Mouse (Mus musculus): ENCODE data around the gene Wsb1. TPM values are rescaled to one million over a fixed set of nuclear protein-coding genes. Genes with fewer than 3 reads are reported as not detected.
"Not testable (repeated sequence)": the region's sequence is repeated elsewhere in the genome, so short reads cannot be mapped to it uniquely, and the experiment has no call there.

Gene Wsb1
- 22.8 and 53.1 TPM in 2 replicates for polyA plus RNA-seq (2011; ENCODE audit: insufficient read depth, insufficient read length, low replicate concordance, missing spikeins)

GRCm38 (mm10) chr11:79254391-79255098 is at the start of gene Wsb1:
Wsb1 (minus strand) TSS chr11:79254671.
- 2% methylated on average over 50 of the region's 50 CpGs for WGBS
- H3K4me1 ChIP-seq (ENCODE audit: control insufficient read depth, insufficient read depth, low read length): no peaks in the 10 kb centered on the region; the same call in none of the 2 replicates
- TF ChIP-seq CTCF (IDR thresholded peaks at IDR 0.05; ENCODE audit: control insufficient read depth, insufficient read depth, low read length): no peak
- TF ChIP-seq POLR2A (IDR thresholded peaks at IDR 0.05; ENCODE audit: borderline replicate concordance, control insufficient read depth, low read depth, low read length): peak; percentile 99
- peak within 1 kb of the TSS; percentile 94 for H3K4me3 ChIP-seq (replicated peaks; ENCODE audit: control insufficient read depth, low read depth, low read length)
- peak within 1 kb of the TSS; percentile 94 for H3K27ac ChIP-seq (ENCODE audit: control insufficient read depth, insufficient read depth, low read depth, low read length, poor library complexity)

- WGBS: 71% methylated on average over 4 of the region's 4 CpGs
- not testable (repeated sequence) for H3K4me1 ChIP-seq (ENCODE audit: control insufficient read depth, insufficient read depth, low read length); H3K4me3 ChIP-seq (replicated peaks; ENCODE audit: control insufficient read depth, low read depth, low read length); H3K27ac ChIP-seq (ENCODE audit: control insufficient read depth, insufficient read depth, low read depth, low read length, poor library complexity)
Observed at GRCm38 (mm10) chr11:79304245-79304644, 49.8 kb upstream of the Wsb1 start.

GRCm38 (mm10) chr11:79303109-79303508 is 48.6 kb upstream of the Wsb1 start:
- TF ChIP-seq POLR2A (IDR thresholded peaks at IDR 0.05; ENCODE audit: borderline replicate concordance, control insufficient read depth, low read depth, low read length) (no peak), CTCF (IDR thresholded peaks at IDR 0.05; ENCODE audit: control insufficient read depth, insufficient read depth, low read length) (no peak)
- Histone ChIP-seq H3K27ac (ENCODE audit: control insufficient read depth, insufficient read depth, low read depth, low read length, poor library complexity) (no peak overlapping the region), H3K4me1 (ENCODE audit: control insufficient read depth, insufficient read depth, low read length) (peaks cover 9% of the 10 kb centered on the region; the same call in 1 of the 2 replicates), H3K4me3 (replicated peaks; ENCODE audit: control insufficient read depth, low read depth, low read length) (no peak overlapping the region)
- WGBS: 81% methylated on average over 6 of the region's 6 CpGs

GRCm38 (mm10) chr11:79299719-79300431 is 45.4 kb upstream of the Wsb1 start:
- Histone ChIP-seq H3K4me3 (replicated peaks; ENCODE audit: control insufficient read depth, low read depth, low read length) (no peak overlapping the region), H3K4me1 (ENCODE audit: control insufficient read depth, insufficient read depth, low read length) (no peaks in the 10 kb centered on the region; the same call in 1 of the 2 replicates), H3K27ac (ENCODE audit: control insufficient read depth, insufficient read depth, low read depth, low read length, poor library complexity) (no peak overlapping the region)
- 71% methylated on average over 9 of the region's 9 CpGs for WGBS
- TF ChIP-seq CTCF (IDR thresholded peaks at IDR 0.05; ENCODE audit: control insufficient read depth, insufficient read depth, low read length): no peak
- no peak for TF ChIP-seq POLR2A (IDR thresholded peaks at IDR 0.05; ENCODE audit: borderline replicate concordance, control insufficient read depth, low read depth, low read length)

GRCm38 (mm10) chr11:79296856-79297491 is 42.5 kb upstream of the Wsb1 start, which contains the start of gene Gm9964:
Gm9964 (minus strand) TSS chr11:79296906.
- no peak for TF ChIP-seq POLR2A (IDR thresholded peaks at IDR 0.05; ENCODE audit: borderline replicate concordance, control insufficient read depth, low read depth, low read length)
- no peak for TF ChIP-seq CTCF (IDR thresholded peaks at IDR 0.05; ENCODE audit: control insufficient read depth, insufficient read depth, low read length)
- 31% methylated on average over 5 of the region's 5 CpGs for WGBS
- Histone ChIP-seq H3K4me1 (ENCODE audit: control insufficient read depth, insufficient read depth, low read length) (no peaks in the 10 kb centered on the region; the same call in 1 of the 2 replicates), H3K27ac (ENCODE audit: control insufficient read depth, insufficient read depth, low read depth, low read length, poor library complexity) (no peak within 1 kb of the TSS), H3K4me3 (replicated peaks; ENCODE audit: control insufficient read depth, low read depth, low read length) (no peak within 1 kb of the TSS)

GRCm38 (mm10) chr11:79296167-79296566 is 41.7 kb upstream of the Wsb1 start:
- H3K4me1 ChIP-seq (ENCODE audit: control insufficient read depth, insufficient read depth, low read length): peaks cover 1% of the 10 kb centered on the region; the same call in 1 of the 2 replicates
- H3K27ac ChIP-seq (ENCODE audit: control insufficient read depth, insufficient read depth, low read depth, low read length, poor library complexity): no peak overlapping the region
- 11% methylated on average over 1 of the region's 1 CpGs for WGBS
- no peak overlapping the region for H3K4me3 ChIP-seq (replicated peaks; ENCODE audit: control insufficient read depth, low read depth, low read length)
- peak; percentile 30; the same call in 1 of the 2 replicates for TF ChIP-seq CTCF (IDR thresholded peaks at IDR 0.05; ENCODE audit: control insufficient read depth, insufficient read depth, low read length)
- TF ChIP-seq POLR2A (IDR thresholded peaks at IDR 0.05; ENCODE audit: borderline replicate concordance, control insufficient read depth, low read depth, low read length): no peak

- peaks cover 1% of the 10 kb centered on the region; the same call in 1 of the 2 replicates for H3K4me1 ChIP-seq (ENCODE audit: control insufficient read depth, insufficient read depth, low read length)
- WGBS: 24% methylated on average over 1 of the region's 1 CpGs
- H3K27ac ChIP-seq (ENCODE audit: control insufficient read depth, insufficient read depth, low read depth, low read length, poor library complexity): no peak overlapping the region
- no peak for TF ChIP-seq CTCF (IDR thresholded peaks at IDR 0.05; ENCODE audit: control insufficient read depth, insufficient read depth, low read length)
- no peak for TF ChIP-seq POLR2A (IDR thresholded peaks at IDR 0.05; ENCODE audit: borderline replicate concordance, control insufficient read depth, low read depth, low read length)
- H3K4me3 ChIP-seq (replicated peaks; ENCODE audit: control insufficient read depth, low read depth, low read length): no peak overlapping the region
Observed at GRCm38 (mm10) chr11:79293971-79294370, 39.5 kb upstream of the Wsb1 start.

- Histone ChIP-seq H3K4me1 (ENCODE audit: control insufficient read depth, insufficient read depth, low read length) (peaks cover 4% of the 10 kb centered on the region; the same call in 1 of the 2 replicates), H3K27ac (ENCODE audit: control insufficient read depth, insufficient read depth, low read depth, low read length, poor library complexity) (no peak overlapping the region), H3K4me3 (replicated peaks; ENCODE audit: control insufficient read depth, low read depth, low read length) (no peak overlapping the region)
- 64% methylated on average over 3 of the region's 3 CpGs for WGBS
- TF ChIP-seq CTCF (IDR thresholded peaks at IDR 0.05; ENCODE audit: control insufficient read depth, insufficient read depth, low read length) (no peak), POLR2A (IDR thresholded peaks at IDR 0.05; ENCODE audit: borderline replicate concordance, control insufficient read depth, low read depth, low read length) (no peak)
Observed at GRCm38 (mm10) chr11:79293025-79293424, 38.6 kb upstream of the Wsb1 start.

Measured in bone marrow, adult 2 months (tissue).